Mouse (Mus musculus): ENCODE data around the gene Dtnbp1. TPM values are rescaled to one million over a fixed set of nuclear protein-coding genes. Genes with fewer than 3 reads are reported as not detected.

Gene Dtnbp1
- polyA plus RNA-seq, 2 experiments: 58.2 to 69.2 TPM

DNA sequence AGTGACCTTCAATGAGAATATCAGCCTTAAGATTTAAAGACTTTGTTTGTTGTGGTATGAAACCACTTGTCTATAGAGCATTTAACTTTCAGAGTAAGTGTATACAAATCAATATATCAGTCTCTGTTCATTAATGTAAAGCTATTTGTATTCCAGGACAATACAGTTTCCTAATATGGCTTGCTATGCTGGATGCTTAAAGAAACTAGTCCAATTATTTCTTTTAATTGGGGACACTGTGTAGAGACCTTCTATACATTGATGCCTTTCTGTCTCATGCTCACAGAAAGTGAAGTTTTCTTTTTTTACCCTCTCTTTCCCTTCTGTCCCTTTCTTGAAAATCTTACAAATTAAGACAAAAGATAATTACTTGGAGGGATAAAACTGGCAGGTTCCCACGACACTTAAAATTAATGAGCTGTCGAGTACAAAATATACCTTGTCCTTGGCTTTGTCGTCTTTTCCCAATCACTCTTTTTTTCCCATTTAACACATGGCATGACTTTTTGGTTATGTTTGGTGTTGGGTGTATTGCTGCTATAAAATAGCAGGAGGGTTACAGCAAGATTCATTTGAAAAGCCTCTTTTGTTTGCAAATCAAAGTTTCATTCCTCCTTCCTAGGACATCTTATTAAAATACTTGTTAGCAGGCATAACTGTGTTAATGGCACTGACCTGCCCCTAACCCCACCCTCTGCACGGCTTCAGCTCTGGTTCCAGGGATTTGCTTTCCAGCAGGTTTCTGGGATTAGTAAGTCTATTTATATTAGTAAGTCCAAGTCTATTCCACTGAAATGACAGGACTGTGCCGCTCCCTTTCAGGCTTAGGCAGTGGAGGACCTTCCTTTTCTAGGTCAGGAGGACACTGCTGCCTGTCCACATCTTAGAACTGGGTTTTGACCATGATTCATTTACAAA, 109.9 kb downstream of the Dtnbp1 start:
- WGBS: 23% methylated on average over 5 of the region's 5 CpGs
- peaks cover 12% of the 10 kb centered on the region for H3K4me1 ChIP-seq (ENCODE audit: control insufficient read depth, insufficient read depth, low read length)
- ATAC-seq (ENCODE audit: low FRiP score, low read depth) (no peak), DNase-seq (ENCODE audit: low spot score) (no peak)
- H3K36me3 ChIP-seq (ENCODE audit: control insufficient read depth, insufficient read depth, low read length): peaks cover 27% of the 10 kb centered on the region
- no peak overlapping the region for H3K9ac ChIP-seq (ENCODE audit: low read depth, low read length, severe bottlenecking)
- H3K27ac ChIP-seq (replicated peaks; ENCODE audit: low read depth, low read length): no peak overlapping the region
- TF ChIP-seq POLR2A (IDR thresholded peaks at IDR 0.05; ENCODE audit: borderline replicate concordance, extremely low read depth, insufficient read depth, insufficient read length): no peak
- H3K4me2 ChIP-seq (replicated peaks; ENCODE audit: low read depth, low read length, severe bottlenecking): no peak overlapping the region
- no peaks in the 10 kb centered on the region for H3K9me3 ChIP-seq (ENCODE audit: control insufficient read depth, low read length)
- H3K4me3 ChIP-seq (replicated peaks; ENCODE audit: low read length): no peak overlapping the region
- H3K27me3 ChIP-seq (ENCODE audit: control insufficient read depth, insufficient read depth, low read length): no peaks in the 10 kb centered on the region

DNA sequence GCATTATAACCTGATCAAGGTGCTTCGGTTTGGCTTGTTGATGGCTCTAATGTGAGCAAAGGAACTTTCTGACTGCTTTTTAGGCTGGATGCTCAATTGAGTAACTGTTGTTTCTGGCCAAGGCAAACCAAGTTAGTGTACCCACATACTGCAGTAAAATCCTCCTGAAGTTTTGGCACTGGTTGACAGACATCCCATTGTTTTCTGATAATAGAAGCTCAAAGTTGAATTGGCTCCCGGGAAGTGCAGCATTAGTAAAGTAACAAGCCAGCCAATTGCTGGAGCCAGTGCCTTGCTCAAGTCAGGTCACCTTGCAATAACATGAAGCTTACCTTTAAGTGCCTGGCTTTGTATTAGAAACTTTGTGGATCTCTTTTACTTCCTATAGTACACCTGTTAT, 111.3 kb downstream of the Dtnbp1 start:
- no peak overlapping the region for H3K4me2 ChIP-seq (replicated peaks; ENCODE audit: low read depth, low read length, severe bottlenecking)
- no peak overlapping the region for H3K9ac ChIP-seq (ENCODE audit: low read depth, low read length, severe bottlenecking)
- DNase-seq (ENCODE audit: low spot score) (no peak), ATAC-seq (ENCODE audit: low FRiP score, low read depth) (no peak)
- H3K27ac ChIP-seq (replicated peaks; ENCODE audit: low read depth, low read length): no peak overlapping the region
- no peaks in the 10 kb centered on the region for H3K9me3 ChIP-seq (ENCODE audit: control insufficient read depth, low read length)
- H3K4me1 ChIP-seq (ENCODE audit: control insufficient read depth, insufficient read depth, low read length): peaks cover 12% of the 10 kb centered on the region
- no peaks in the 10 kb centered on the region for H3K27me3 ChIP-seq (ENCODE audit: control insufficient read depth, insufficient read depth, low read length)
- WGBS: 82% methylated on average over 2 of the region's 2 CpGs
- H3K36me3 ChIP-seq (ENCODE audit: control insufficient read depth, insufficient read depth, low read length): peaks cover 25% of the 10 kb centered on the region
- no peak overlapping the region for H3K4me3 ChIP-seq (replicated peaks; ENCODE audit: low read length)
- TF ChIP-seq POLR2A (IDR thresholded peaks at IDR 0.05; ENCODE audit: borderline replicate concordance, extremely low read depth, insufficient read depth, insufficient read length): no peak

DNA sequence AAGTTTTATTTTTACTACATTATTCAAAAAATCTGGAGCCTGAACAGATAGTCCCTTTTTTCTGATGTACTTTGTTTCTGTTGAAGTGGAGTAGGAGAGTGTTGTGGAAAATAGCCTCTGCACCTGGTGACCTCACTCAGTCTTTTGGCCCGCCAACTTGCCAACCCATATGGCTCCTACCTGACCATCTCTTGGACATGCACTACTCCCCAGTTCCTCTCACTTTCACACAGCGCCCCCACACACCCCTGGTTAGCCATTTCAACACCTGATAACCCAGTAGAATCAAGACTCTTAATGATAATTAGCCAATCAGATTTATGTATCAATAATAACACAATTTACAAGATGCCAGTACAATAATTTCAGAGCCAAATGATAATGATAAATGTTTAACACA, 115.7 kb downstream of the Dtnbp1 start:
- H3K36me3 ChIP-seq (ENCODE audit: control insufficient read depth, insufficient read depth, low read length): peaks cover 26% of the 10 kb centered on the region
- ATAC-seq (ENCODE audit: low FRiP score, low read depth) (no peak), DNase-seq (ENCODE audit: low spot score) (no peak)
- no peaks in the 10 kb centered on the region for H3K4me1 ChIP-seq (ENCODE audit: control insufficient read depth, insufficient read depth, low read length)
- no peak overlapping the region for H3K4me2 ChIP-seq (replicated peaks; ENCODE audit: low read depth, low read length, severe bottlenecking)
- H3K9ac ChIP-seq (ENCODE audit: low read depth, low read length, severe bottlenecking): no peak overlapping the region
- H3K27ac ChIP-seq (replicated peaks; ENCODE audit: low read depth, low read length): no peak overlapping the region
- H3K27me3 ChIP-seq (ENCODE audit: control insufficient read depth, insufficient read depth, low read length): no peaks in the 10 kb centered on the region
- no peak for TF ChIP-seq POLR2A (IDR thresholded peaks at IDR 0.05; ENCODE audit: borderline replicate concordance, extremely low read depth, insufficient read depth, insufficient read length)
- no peak overlapping the region for H3K4me3 ChIP-seq (replicated peaks; ENCODE audit: low read length)
- 96% methylated on average over 2 of the region's 2 CpGs for WGBS
- no peaks in the 10 kb centered on the region for H3K9me3 ChIP-seq (ENCODE audit: control insufficient read depth, low read length)

DNA sequence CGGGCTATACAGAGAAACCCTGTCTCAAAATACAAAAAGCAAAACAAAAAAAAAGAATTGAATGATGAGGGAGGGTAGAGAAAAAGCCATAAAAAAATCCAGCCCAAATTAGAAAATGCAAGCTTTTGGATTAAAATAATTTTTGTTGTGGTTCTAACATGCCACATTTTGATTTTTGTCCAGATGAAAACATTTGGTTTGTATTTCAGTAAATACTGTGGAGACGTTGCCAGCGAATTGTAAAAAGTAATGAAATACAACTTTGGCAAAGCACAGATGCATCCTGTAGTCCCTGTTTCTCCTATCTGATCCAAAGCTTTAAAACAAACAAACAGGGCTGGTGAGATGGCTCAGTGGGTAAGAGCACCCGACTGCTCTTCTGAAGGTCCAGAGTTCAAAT, 120.9 kb downstream of the Dtnbp1 start:
- TF ChIP-seq POLR2A (IDR thresholded peaks at IDR 0.05; ENCODE audit: borderline replicate concordance, extremely low read depth, insufficient read depth, insufficient read length): no peak
- Histone ChIP-seq H3K4me1 (ENCODE audit: control insufficient read depth, insufficient read depth, low read length) (0 out of 2 replicates have a peak, but pooled peaks cover 5% of the 10 kb centered on the region), H3K27ac (replicated peaks; ENCODE audit: low read depth, low read length) (no peak overlapping the region), H3K36me3 (ENCODE audit: control insufficient read depth, insufficient read depth, low read length) (peaks cover 16% of the 10 kb centered on the region; the same call in 1 of the 2 replicates), H3K4me2 (replicated peaks; ENCODE audit: low read depth, low read length, severe bottlenecking) (no peak overlapping the region), H3K9me3 (ENCODE audit: control insufficient read depth, low read length) (no peaks in the 10 kb centered on the region), H3K27me3 (ENCODE audit: control insufficient read depth, insufficient read depth, low read length) (no peaks in the 10 kb centered on the region), H3K4me3 (replicated peaks; ENCODE audit: low read length) (no peak overlapping the region), H3K9ac (ENCODE audit: low read depth, low read length, severe bottlenecking) (no peak overlapping the region)
- ATAC-seq (ENCODE audit: low FRiP score, low read depth) (no peak), DNase-seq (ENCODE audit: low spot score) (no peak)
- 76% methylated on average over 4 of the region's 4 CpGs for WGBS

DNA sequence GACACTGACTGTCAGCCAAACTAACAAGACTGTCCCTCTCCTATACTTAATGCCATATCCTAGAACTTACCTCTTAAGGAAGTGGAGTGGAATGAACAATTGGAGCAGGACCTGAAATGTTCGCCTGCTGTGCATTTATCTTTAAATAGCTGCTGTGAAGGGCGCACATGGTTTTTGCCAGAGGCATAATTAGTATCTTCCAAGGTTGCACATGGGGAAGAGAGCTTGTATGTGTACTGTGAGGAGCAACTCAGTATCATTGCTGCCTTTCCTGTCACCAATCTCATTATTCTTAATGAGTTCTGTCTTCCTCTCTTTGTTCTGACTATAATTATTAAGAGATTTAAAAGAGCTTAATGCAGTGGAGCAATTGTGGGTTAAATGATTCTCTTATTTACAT, 125.1 kb downstream of the Dtnbp1 start:
- DNase-seq (ENCODE audit: low spot score): no peak
- no peak for TF ChIP-seq POLR2A (IDR thresholded peaks at IDR 0.05; ENCODE audit: borderline replicate concordance, extremely low read depth, insufficient read depth, insufficient read length)
- Histone ChIP-seq H3K27ac (replicated peaks; ENCODE audit: low read depth, low read length) (no peak overlapping the region), H3K9ac (ENCODE audit: low read depth, low read length, severe bottlenecking) (no peak overlapping the region), H3K4me3 (replicated peaks; ENCODE audit: low read length) (no peak overlapping the region), H3K4me2 (replicated peaks; ENCODE audit: low read depth, low read length, severe bottlenecking) (no peak overlapping the region), H3K27me3 (ENCODE audit: control insufficient read depth, insufficient read depth, low read length) (no peaks in the 10 kb centered on the region), H3K9me3 (ENCODE audit: control insufficient read depth, low read length) (no peaks in the 10 kb centered on the region), H3K36me3 (ENCODE audit: control insufficient read depth, insufficient read depth, low read length) (peaks cover 17% of the 10 kb centered on the region), H3K4me1 (ENCODE audit: control insufficient read depth, insufficient read depth, low read length) (0 out of 2 replicates have a peak, but pooled peaks cover 5% of the 10 kb centered on the region)
- 72% methylated on average over 2 of the region's 2 CpGs for WGBS
- no peak for ATAC-seq (ENCODE audit: low FRiP score, low read depth)

Other genes with a start within 250 kb of the Dtnbp1 start
- gene Gm9817, start 76.5 kb upstream of the Dtnbp1 start, polyA plus RNA-seq (2012; rRNA removed): 0.06 and 0.09 TPM in 2 replicates
- gene Gm9817, start 76.5 kb upstream of the Dtnbp1 start, polyA plus RNA-seq (2014; fragmentation: Nextera tagmentation; extraction: Ambion mirVana): not detected in 2 replicates

Measured in limb, embryonic 14.5 days (tissue).